ENCODE assay signal across 9 mouse cellular contexts in genomic region chr10:95501033-95501432, GRCm38 (mm10). TPM values are rescaled to one million over a fixed set of nuclear protein-coding genes. Genes with fewer than 3 reads are reported as not detected.
DNase-seq lines count a peak whose midpoint lies in the region; ATAC-seq and TF ChIP-seq lines count a peak whose summit lies in the region.
"Had no signal": no experiment of that assay in that cellular context is flagged by ENCODE, and none has a peak within 500 bp of the region (broad histone marks: within the 10 kb centered on the region; RNA-seq: fewer than 3 reads in every experiment).

No protein-coding gene starts in this region.

- H3K9ac ChIP-seq in heart, embryonic 12.5 days = peak overlapping the region; percentile 79
- H3K9ac ChIP-seq in ES-Bruce4 (ENCODE audit: low read depth, poor library complexity, severe bottlenecking) = peak overlapping the region; percentile 77
- H3K9ac ChIP-seq in forebrain, embryonic 15.5 days (replicated peaks) = peak overlapping the region; percentile 86

- ATAC-seq in heart, embryonic 12.5 days (ENCODE audit: insufficient number of reproducible peaks, low FRiP score) = no peak
- peak; percentile 53; the same call in 1 of the 2 replicates for ATAC-seq in forebrain, embryonic 15.5 days (replicated peaks)
- peak; percentile 21; the same call in 1 of the 2 replicates for ATAC-seq in megakaryocyte progenitor cell, adult 5-6 weeks (replicated peaks; ENCODE audit: poor library complexity)
- no peak for ATAC-seq in inflammation-experienced regulatory T-cells, adult 6 months

- TF ChIP-seq EP300 in ES-Bruce4 (IDR thresholded peaks at IDR 0.05; ENCODE audit: insufficient read depth, low read depth, low read length) = no peak

- no peaks in the 10 kb centered on the region for H3K27me3 ChIP-seq in heart, embryonic 12.5 days (replicated peaks)
- no peaks in the 10 kb centered on the region for H3K27me3 ChIP-seq in ES-Bruce4 (ENCODE audit: control insufficient read depth, insufficient read depth, low read length, poor library complexity, severe bottlenecking)
- H3K27me3 ChIP-seq in forebrain, embryonic 15.5 days = no peaks in the 10 kb centered on the region
- H3K27me3 ChIP-seq: Patski had no signal

- intact Hi-C loops in heart, postnatal 36 days (cut with DNase I) = loop anchor here (1.0 to 5.0 kb wide), 2 partner anchors 14 to 396 kb away; partner anchors contain the start of gene Ube2n

- peak overlapping the region; percentile 65 for H3K4me3 ChIP-seq in heart, embryonic 12.5 days
- peak overlapping the region; percentile 100 for H3K4me3 ChIP-seq in ES-Bruce4 (ENCODE audit: low read depth, low read length)
- peak overlapping the region; percentile 87 for H3K4me3 ChIP-seq in forebrain, embryonic 15.5 days

- 1% methylated on average over 7 of the region's 7 CpGs for WGBS in heart, embryonic 12.5 days
- under 1% methylated on average over 7 of the region's 7 CpGs for WGBS in forebrain, embryonic 15.5 days

- H3K4me2 ChIP-seq in heart, embryonic 12.5 days = peak overlapping the region; percentile 66
- H3K4me2 ChIP-seq in forebrain, embryonic 15.5 days (replicated peaks) = peak overlapping the region; percentile 63

- no peak for TF ChIP-seq CTCF in ES-Bruce4 (IDR thresholded peaks at IDR 0.05; ENCODE audit: low read depth, low read length)

- TF ChIP-seq POLR2A in ES-Bruce4 (IDR thresholded peaks at IDR 0.05; ENCODE audit: insufficient read depth, low read length) = no peak

- H3K36me3 ChIP-seq in heart, embryonic 12.5 days = peaks cover 25% of the 10 kb centered on the region
- peaks cover 18% of the 10 kb centered on the region for H3K36me3 ChIP-seq in ES-Bruce4 (ENCODE audit: control insufficient read depth, insufficient read depth, low read length, poor library complexity, severe bottlenecking)
- peaks cover 11% of the 10 kb centered on the region for H3K36me3 ChIP-seq in forebrain, embryonic 15.5 days

- no peak for DNase-seq in heart, postnatal 36 days
- no peak for DNase-seq in gastrocnemius, adult 18-20 months (ENCODE audit: low spot score)
- no peak for DNase-seq in ovary, postnatal 14 days (ENCODE audit: low spot score)

- peaks cover 5% of the 10 kb centered on the region for H3K4me1 ChIP-seq in heart, embryonic 12.5 days (replicated peaks)
- no peaks in the 10 kb centered on the region for H3K4me1 ChIP-seq in ES-Bruce4 (ENCODE audit: control insufficient read depth, insufficient read depth, low read length)
- H3K4me1 ChIP-seq in forebrain, embryonic 15.5 days = peaks cover 12% of the 10 kb centered on the region

- H3K9me3 ChIP-seq in heart, embryonic 12.5 days (replicated peaks) = no peaks in the 10 kb centered on the region; the same call in 1 of the 2 replicates
- no peaks in the 10 kb centered on the region for H3K9me3 ChIP-seq in ES-Bruce4 (replicated peaks; ENCODE audit: control insufficient read depth, insufficient read depth, low read length, poor library complexity, severe bottlenecking)
- no peaks in the 10 kb centered on the region for H3K9me3 ChIP-seq in forebrain, embryonic 15.5 days

- H3K27ac ChIP-seq in heart, embryonic 12.5 days (ENCODE audit: poor library complexity, severe bottlenecking) = peak overlapping the region; percentile 86
- H3K27ac ChIP-seq in ES-Bruce4 (ENCODE audit: insufficient read depth, low read length) = peak overlapping the region; percentile 60; the same call in 1 of the 2 replicates
- H3K27ac ChIP-seq in forebrain, embryonic 15.5 days (replicated peaks) = peak overlapping the region; percentile 88

RNA-seq across cellular contexts. Expression of gene Mrpl42, which starts 0.7 kb away (rescaled TPM):
- 519 and 526 TPM in 2 replicates for polyA plus RNA-seq in heart, embryonic 12.5 days (2016; fragmentation: Nextera tagmentation; extraction: Ambion mirVana)
- total RNA-seq in heart, postnatal 36 days (2021) = 100 to 1,000 TPM; 436 to 467 TPM
- 238 and 240 TPM in 2 replicates for polyA plus RNA-seq in ES-Bruce4 (2011; ENCODE audit: insufficient read depth, insufficient read length, low read depth, missing spikeins)
- 232 and 246 TPM in 2 replicates for polyA plus RNA-seq in forebrain, embryonic 15.5 days (2015; fragmentation: Nextera tagmentation; extraction: Ambion mirVana)
- total RNA-seq in megakaryocyte progenitor cell, adult 5-6 weeks (2015) = 241 and 298 TPM in 2 replicates
- total RNA-seq in megakaryocyte progenitor cell, adult 5-6 weeks (2017) = 245 and 254 TPM in 2 replicates
- total RNA-seq in gastrocnemius, adult 18-20 months (2021) = 100 to 1,000 TPM; 309 to 340 TPM
- polyA plus RNA-seq in inflammation-experienced regulatory T-cells, adult 6 months (2017; shearing (Covaris generic)) = 100 to 1,000 TPM; 164 to 240 (median 184) TPM

RNA-seq across cellular contexts. Expression of gene Ube2n, which starts 13.9 kb away (rescaled TPM):
- polyA plus RNA-seq in heart, embryonic 12.5 days (2016; fragmentation: Nextera tagmentation; extraction: Ambion mirVana) = 266 and 274 TPM in 2 replicates
- 10 to 100 TPM; 88.0 to 92.7 TPM for total RNA-seq in heart, postnatal 36 days (2021)
- 280 and 301 TPM in 2 replicates for polyA plus RNA-seq in ES-Bruce4 (2011; ENCODE audit: insufficient read depth, insufficient read length, low read depth, missing spikeins)
- polyA plus RNA-seq in forebrain, embryonic 15.5 days (2015; fragmentation: Nextera tagmentation; extraction: Ambion mirVana) = 394 and 412 TPM in 2 replicates
- total RNA-seq in megakaryocyte progenitor cell, adult 5-6 weeks (2015) = 425 and 475 TPM in 2 replicates
- 133 and 146 TPM in 2 replicates for total RNA-seq in megakaryocyte progenitor cell, adult 5-6 weeks (2017)
- total RNA-seq in gastrocnemius, adult 18-20 months (2021) = 10 to 100 TPM; 65.4 to 75.4 TPM
- 100 to 1,000 TPM; 280 to 438 (median 366) TPM for polyA plus RNA-seq in inflammation-experienced regulatory T-cells, adult 6 months (2017; shearing (Covaris generic))

Comparison
In these comparisons a context has a peak if more than half of its experiments do, and no peak if none do; other contexts are left out.
1. ATAC-seq: peak in forebrain, embryonic 15.5 days (single experiment) and megakaryocyte progenitor cell, adult 5-6 weeks (single experiment); none in heart, embryonic 12.5 days (single experiment) and inflammation-experienced regulatory T-cells, adult 6 months (single experiment).
2. Peak in every context shown above with its lines, with median percentiles within 50 percentile points of each other: H3K27ac ChIP-seq, H3K4me3 ChIP-seq and H3K9ac ChIP-seq.